Mouse (Mus musculus) right cerebral cortex, postnatal 4 days (tissue): ENCODE measurements around the gene Btnl2.

Experiments
- DNase-seq: peaks from one replicate; pipeline ENCODE4 v3.0.0-alpha.2; 2022

The Btnl2 gene

DNA sequence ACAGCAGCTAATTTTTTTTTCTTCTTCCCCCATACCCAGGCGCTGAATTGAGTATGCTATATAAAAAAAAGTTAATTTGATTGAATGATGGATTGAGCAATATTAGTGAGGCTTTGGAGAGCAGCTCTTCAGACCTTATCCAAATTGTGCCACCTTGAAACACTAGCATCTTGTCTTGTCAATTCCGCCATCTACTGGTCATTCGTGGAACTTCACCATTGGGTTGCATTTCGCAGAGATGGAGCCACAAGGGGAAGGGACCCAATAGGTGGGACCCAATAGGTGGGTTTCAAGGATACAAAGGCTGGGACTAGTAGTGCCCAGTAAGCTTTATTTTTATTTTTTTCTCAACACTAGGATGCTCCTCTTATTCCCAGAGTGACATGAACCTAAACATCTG lies 5.2 kb upstream of the Btnl2 start:
- peak; percentile 90 for DNase-seq

DNA sequence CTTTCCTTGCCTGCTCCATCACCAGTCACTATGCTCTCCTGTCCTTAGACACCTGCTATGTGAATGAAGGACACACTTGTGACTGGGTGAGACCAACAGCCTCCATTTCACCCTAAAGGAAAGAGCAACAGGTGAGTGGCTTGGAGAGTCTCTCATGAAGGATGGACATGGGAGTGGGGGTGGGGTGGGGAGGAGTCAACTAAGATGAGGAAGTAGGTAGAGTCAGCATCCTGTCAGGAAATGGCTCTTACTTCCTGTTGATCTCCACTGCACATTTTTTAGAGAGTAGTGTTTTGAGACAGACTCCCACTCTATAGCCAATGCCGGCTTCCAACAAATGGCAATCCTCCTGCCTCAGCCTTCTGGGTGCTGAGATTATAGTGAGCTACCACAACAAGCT lies 318 bp downstream of the Btnl2 start:
- DNase-seq = no peak

DNA sequence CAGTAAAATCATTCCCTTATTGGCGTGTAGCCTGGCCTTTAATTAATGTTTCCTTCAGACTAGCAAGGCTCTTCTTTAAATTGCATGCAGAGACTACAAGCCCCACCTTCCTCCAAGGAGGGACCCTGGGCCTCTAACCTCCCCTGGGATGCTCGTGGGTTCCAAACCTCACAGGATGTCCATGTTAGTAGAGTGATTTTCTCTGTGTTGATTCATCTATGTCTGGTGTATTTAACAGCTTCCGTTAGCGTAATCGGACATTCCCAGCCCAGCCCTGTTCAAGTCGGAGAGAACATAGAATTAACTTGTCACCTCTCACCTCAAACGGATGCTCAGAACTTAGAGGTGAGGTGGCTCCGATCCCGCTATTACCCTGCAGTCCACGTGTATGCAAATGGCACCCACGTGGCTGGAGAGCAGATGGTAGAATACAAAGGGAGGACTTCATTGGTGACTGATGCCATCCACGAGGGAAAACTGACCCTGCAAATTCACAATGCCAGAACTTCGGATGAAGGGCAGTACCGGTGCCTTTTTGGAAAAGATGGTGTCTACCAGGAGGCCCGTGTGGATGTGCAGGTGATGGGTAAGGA lies 8.4 kb downstream of the Btnl2 start:
- no peak for DNase-seq

DNA sequence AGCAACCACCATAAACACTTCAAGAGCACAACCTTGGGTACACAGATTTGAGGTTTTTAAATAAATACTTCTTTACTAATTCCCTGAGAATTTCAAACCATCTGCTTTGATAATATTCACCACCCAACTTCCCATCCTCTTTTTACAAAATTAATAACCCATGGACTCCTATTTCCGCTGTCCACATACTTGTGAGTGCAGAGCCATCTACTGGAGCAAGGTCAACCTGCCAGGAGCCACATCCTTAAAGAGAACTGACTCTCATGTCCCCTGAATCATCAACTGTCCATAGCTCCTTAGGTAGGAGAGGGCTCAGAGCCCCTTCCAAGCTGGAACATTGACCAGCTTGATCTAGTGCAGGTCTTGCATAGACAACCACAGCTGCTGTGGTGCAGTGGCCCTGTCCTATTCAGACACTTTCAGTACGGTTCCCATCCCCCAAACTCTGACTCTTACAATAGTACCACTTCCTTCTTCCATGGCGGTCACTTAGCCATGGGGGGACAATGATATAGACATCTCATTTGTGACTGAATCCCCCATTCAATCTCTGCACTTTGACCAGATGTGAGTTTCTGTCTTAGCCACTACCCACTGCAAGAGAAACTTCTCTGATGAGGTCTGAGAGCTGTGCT lies 9.2 kb downstream of the Btnl2 start:
- no peak for DNase-seq

DNA sequence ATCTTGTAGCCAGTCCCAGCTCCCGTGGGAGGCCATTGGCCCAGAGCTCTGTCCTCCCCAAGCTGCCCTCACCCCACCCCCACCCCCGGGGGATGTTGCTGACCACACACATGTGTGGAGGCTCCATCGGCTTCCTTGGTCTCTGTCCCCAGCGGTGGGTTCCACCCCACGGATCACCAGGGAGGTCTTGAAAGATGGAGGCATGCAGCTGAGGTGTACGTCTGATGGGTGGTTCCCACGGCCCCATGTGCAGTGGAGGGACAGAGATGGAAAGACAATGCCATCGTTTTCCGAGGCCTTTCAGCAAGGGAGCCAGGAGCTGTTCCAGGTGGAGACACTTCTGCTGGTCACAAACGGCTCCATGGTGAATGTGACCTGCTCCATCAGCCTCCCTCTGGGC lies 10.4 kb downstream of the Btnl2 start:
- no peak for DNase-seq

DNA sequence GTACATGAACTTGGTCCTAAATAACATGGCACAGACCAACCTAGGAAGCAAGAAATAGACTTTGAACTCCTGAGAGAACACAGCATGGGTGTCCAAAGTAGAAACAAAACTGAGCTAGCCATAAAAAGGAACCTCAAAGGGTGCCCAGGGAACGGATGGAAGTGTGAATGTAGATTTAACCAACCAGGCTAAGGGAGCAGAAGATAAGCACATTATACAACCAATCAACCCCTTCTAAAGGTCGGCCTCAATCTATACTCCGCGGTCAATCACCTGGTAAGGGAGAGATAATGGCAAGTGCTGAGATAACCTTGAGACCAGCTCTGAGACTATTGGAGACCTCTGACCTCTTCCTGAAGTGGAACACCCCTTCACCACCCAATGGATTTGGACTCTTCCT lies 15.9 kb downstream of the Btnl2 start:
- DNase-seq = no peak

DNA sequence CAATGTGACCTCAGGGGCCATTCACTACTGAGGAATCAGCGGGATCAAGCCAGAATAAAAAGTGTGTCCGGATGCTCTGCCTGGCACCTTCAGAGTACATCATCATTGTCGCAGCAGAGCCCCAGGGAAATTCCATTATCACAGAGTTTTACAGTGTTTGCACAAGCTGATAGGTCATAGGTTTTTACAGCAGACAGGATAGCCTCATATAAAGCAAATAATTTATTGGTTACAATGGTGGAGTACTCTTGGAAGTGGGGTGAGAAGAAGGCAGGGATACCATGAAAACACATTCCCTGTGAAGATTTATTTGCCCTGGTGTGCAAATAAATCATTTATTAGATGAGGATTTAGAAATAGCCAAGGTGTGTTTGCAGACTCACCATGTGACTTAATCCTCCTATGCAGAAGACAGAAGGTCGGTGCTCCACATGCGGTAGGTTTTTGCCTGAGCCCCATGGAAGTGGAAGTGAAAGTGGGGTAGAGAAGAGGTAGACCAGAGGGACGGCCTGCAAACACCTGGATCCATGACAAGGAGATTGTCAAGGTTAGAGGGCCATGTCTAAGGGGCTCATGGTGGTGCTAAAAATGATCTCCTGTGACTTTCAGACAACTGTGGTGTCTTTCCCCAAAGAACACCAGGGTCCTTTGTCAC lies 18.6 kb downstream of the Btnl2 start:
- no peak for DNase-seq

DNA sequence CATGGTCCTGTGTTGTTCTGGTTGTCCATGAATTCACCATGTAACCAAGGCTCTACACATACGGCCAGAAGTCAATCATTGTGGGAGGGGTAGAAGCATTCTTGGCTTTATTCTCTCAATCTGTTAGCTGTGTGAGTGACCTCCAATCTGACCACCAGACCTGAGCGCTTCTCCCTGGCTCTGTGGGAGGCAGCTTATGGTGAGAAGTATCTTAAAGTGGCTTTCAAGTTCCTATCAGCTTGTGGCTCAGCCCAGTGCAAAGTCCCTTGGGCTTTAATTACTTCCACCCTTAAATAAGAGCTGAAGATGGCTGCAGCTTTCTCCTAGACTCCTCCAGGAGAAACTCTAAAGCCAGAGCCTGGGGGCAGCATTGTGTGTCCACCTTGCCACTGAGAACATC lies 22.2 kb downstream of the Btnl2 start, which contains the start of gene Btnl1:
Gene Btnl1, plus strand, starts transcription at position 286 of the 400 bp plus-strand sequence.
- DNase-seq = no peak

DNA sequence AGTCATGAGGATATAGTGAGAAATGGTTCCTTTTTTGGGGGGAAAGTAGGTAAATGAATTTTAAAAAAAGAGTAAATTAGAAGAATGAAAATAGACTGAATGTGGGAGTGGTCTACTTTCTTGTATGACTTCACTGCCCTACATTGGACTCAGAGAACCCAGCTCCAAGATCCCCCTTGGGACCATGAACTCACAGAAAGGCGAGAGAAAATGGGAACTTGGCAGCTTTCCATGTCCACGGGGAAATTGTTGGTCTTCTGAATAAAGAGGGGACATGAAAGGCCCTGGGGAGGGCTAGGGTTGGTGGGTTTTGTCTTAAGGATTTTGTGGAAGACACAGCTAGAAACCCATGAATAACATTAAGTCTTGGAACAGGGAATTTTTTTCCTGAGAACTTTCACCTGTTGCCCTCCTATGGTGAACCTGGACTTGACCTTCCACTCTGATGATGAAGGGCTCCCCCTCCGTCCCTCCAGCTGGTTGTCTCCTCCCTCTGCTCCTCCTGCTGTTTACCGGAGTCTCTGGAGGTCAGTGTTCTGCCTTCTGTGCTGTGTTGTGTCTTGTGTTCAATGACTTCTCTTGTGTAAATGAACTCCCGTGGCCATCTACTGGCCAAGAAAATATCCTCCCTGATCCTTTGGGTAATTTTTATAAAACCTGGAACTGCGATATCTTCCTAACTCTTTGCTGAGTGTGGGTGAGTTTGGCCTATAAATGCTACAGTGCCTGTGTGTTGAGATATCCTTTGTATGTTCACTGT lies 23.0 kb downstream of the Btnl2 start:
- no peak for DNase-seq

DNA sequence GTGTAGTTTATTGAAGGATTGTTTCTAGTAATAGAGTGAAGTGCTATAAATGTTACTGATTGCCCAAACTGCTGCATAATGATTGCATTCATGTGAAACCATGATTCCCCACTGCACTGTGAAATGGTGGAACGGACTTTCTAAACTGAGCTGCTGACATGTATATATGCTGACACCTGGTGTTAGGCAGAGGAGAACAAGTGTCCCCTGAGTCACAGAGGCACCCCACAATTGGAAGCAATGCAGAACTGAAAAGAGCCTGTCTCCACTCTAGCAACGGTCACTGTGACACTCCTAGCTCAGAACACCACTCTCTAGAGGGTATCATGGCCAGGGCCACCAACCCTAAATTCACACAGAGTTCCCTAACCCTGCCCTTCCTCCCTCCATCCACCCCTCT lies 24.1 kb downstream of the Btnl2 start:
- DNase-seq = no peak

DNA sequence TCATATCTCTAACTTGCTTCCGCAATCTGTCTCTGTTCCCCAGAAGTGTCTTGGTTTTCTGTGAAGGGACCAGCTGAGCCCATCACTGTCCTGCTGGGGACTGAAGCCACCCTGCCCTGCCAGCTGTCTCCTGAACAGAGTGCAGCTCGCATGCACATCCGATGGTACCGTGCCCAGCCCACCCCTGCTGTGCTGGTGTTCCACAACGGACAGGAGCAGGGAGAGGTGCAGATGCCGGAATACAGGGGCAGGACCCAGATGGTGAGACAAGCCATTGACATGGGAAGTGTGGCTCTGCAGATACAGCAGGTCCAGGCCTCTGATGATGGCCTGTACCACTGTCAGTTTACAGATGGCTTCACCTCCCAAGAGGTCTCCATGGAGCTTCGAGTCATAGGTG lies 24.8 kb downstream of the Btnl2 start:
- no peak for DNase-seq

DNA sequence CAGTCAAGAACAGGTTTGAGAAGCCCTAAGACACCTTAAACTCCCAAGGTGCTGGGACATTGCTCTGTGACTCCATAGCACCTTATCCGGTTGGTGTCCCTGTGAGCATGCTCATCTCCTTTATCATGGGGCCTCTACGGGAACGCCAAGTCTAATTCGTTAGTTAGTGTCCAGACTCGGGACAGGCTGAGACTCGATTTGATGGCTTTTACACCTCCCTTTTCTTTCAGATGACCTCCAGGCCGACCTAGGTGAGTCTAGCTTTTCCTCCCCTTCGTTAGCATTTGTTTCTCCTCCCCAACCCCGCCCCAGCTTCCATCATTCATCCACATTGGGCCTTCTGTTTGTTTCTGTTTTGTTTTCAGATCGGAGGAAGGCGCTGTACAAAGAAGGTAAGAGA lies 27.3 kb downstream of the Btnl2 start:
- DNase-seq = no peak

DNA sequence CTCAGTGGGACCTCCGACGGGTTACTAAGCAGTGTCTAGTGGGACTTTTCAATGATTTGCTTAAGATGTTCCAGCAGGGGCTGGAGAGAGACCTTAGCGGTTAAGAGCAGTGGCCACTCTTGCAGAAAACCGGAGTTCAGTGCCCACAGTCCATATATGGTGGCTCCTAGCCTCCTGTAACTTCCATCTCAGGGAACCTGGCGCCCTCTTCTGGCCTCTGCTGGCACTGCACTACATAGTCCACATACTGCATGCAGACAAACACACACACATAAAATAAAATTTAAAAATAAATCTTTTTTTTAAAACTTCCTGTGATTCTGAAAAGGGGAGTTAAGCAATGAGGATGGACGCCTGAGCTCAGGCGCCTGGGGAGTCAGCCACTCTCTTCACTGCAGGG lies 28.6 kb downstream of the Btnl2 start:
- peak; percentile 16 for DNase-seq

DNA sequence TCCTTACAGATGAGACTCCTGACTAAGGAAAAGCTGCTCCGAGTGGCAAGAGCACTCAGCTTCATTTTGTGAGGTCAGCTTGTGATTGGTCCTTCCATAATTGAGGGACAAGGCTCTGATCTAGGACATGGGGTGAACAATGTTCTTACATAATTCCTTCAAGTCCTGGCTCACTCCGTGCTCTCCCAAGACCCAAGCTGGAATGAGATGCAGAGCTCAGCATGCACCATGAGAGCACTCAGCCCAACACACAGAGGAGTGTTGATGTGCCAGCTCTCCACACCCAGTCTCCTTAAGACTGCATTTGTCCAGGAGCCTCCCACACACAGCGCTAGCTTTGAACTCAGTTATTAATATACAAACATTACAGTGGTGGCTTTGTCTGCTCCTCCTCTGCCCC lies 30.1 kb downstream of the Btnl2 start:
- DNase-seq = no peak

DNA sequence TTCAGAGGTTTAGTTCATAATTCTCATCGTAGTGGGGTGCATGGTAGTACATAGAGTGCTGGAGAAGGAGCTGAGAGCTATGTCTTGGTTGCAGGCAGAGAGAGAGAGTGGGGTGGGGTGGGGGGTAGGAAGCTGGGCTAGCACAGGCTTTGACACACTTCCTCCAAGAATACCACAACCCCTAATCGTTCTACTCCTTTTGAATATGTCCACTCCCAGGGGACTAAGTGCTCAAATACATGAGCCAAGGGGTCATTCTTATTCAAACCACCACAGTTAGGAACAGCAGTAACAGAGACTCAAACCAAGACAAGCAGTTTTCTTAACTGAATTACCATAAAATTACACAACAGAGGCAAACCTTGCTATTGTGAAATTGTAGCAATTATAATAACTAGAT lies 32.0 kb downstream of the Btnl2 start:
- DNase-seq = no peak

DNA sequence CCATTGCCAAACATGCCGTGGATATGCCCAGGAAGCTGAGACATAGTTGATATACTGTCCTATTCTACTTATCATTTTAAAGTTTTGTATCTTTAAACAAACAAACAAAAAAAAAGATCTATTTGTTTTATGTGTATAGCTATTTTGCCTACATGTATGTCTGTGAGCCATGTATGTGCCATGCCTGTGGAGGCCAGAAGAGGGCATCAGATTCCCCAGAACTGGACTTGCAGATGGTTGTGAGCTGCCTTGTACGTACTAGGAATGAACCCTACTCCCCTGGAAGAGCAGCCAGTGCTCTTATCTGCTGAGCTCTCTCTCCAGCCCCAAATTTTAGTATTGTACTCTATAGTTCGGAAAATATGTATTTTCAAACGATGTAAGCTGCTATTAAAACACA lies 33.9 kb downstream of the Btnl2 start:
- DNase-seq = peak; percentile 27

DNA sequence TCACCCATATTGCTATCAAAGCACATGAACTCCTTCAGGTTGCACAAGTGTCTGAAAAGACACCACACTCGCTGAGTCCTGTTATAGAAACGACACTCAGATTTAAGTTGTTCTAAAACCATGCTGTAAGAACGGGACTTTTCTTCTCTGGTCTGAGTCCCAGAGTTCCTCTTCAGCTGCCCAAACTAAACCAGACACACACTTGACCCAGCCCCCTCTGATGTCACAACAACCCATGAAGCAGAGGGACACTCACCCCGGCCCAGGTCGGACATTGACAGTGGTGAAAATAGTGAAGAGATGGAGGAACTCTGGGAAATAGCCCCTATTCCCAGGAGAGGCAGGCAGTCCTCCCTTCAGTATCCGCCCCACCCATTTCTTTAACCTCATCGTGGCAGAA lies 36.9 kb downstream of the Btnl2 start:
- no peak for DNase-seq

DNA sequence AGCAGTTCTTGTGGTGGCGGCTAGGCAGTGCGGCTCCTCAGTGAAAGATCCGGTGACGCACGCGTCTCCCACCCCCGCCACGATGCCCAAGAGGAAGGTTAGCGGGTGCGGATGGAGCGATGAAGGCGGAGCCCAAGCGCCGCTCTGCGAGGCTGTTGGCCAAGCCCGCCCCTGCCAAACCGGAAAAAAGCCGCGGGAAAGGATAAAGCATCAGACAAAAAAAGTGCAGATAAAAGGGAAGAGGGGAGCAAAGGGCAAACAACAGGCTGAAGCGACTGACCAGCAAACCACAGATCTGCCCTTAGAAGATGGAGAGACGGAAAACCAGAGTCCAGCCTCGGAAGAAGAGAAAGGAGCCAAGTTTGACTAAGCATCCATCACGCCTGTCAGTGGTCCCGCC lies 37.7 kb downstream of the Btnl2 start:
- peak; percentile 22 for DNase-seq

DNA sequence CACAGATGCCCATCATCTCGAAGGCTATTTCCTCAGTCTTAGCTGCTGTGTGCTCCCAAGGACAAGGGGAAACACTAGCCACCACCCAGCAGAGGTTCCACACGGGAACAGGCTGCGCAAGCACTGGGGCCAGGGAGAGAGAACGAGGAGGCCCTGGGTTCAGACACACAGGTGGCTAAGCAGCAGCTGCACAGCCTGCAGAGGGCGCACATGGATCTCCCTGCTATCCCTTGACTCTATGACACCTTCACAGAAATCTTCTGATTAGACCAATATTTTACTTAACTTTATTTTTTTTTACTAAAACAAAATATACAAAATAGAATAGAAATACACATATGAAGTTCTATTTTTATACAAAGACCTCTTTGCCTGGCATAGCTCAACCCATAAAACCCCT lies 42.7 kb downstream of the Btnl2 start:
- no peak for DNase-seq

DNA sequence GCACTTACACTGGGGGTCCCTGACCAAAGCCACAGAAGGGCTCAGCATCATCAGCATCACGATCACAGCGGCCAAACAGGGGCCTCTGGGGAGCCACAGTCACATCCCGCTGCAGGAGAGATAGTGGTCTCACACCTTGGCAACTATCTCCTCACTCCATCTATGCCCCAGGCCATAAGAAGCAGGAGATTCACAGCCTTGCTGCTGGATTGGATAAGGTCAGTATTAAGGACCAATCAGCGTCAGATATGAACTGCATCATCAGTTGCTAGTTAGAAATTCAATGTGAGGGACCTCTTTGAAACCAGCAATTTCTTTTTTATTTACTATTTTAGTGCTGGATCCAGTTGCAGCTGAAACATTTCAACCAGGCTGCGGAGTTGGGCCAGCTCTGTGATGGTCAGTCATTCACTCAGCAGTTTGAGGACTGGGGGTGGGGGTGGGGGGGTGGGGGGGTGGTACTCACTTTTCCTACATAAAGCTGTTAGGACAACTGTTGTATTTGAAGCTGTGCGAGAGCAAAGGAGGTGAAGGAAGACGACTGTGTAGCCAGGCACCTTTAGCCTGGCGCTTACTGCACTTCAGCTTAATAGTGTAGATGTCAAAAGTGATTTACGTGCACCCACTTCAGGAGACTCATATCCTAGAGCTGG lies 43.6 kb downstream of the Btnl2 start:
- peak; percentile 10 for DNase-seq

DNA sequence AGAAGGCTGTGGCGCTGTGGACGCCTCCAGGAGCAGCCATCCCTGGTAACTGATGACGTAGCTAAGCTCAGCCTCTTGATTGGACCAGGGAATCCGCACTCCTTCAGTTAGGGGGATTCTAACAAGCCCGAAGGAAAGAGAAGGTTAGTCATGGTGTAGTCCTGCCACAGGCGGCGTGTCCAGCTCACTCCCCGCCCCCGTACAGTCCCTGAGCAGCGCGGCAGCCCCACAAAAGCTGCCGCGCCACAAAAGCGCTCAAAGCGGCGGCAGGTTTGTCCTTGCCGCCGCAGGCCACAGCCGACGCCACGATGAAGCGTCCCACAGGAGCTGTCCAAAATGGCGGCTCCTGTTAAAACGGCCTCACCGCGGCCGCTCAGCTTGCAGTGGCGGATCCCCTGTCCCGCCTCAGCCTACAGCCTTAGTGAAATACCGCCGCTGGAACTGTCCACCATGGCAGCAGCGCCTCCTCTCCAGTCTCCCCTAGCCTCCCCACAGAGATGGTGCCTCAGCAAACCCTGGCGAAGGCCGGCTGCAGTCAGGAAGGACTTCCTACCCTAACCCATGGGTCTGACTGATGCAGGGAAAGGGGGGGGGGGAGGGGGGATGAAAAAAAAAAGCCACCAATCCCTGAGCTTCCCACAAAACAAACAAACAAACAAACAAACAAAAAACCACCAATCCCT lies 44.2 kb downstream of the Btnl2 start, which contains the start of gene BC051142:
Gene BC051142, plus strand, starts transcription at position 110 of the 683 bp plus-strand sequence.
- DNase-seq = peak; percentile 75

DNA sequence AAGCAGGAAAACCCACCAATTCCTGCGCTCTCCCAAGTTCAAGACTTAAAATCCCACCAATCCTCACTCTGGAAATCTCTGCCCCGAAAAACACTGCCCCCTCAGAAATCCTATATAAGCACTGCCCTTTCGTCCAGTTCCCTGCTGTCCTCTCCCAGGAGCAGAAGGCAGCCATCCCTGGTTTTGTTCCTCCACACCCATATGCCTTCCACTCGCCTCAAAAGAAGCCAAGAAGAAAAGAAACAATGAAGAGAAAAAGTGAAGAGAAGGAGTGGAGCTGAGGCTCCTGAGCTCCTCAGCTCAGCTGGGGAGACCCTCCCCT lies 44.7 kb downstream of the Btnl2 start:
- no peak for DNase-seq

DNA sequence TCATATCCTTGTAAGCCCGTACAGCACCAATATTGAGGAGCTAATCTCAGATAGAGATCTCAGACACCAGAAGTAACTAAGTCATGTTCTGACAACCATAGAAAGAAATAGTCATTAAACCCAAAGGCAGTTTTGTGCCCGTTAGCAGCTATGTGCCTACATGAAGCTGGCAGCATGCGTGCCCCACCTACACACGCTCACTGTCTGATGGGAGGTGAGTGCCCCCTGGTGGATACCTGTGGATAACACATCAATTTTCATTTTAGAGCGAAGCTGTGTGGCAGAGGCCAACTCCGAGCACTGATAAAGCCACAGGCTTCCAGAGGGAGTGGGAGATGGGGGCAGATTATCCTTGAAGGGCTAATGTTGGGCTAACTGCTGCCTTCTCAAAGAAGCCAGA lies 56.5 kb downstream of the Btnl2 start:
- peak; percentile 50 for DNase-seq
